ENCODE assay signal across 24 mouse cellular contexts in the genomic region with DNA sequence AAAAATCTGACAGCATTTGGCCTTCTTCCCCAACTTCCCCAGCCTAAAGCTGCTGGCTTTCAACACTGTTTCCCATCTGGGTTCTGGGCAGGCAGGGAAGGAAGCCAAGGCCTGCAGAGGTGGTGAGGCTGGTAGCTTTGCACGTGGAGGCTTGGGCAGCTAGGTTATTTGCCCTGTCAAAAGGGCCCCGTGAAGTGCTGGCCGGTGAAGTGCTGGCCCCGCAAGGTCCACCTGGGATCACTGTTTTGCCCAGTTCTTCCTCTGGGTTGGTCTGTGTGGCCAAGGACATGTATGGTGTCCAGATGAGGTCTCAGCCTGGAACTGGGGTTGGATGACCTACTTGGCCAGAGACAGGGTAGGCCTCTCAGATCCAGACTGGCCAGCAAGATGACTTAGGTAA. TPM values are rescaled to one million over a fixed set of nuclear protein-coding genes. Genes with fewer than 3 reads are reported as not detected.
DNase-seq lines count a peak whose midpoint lies in the region; ATAC-seq and TF ChIP-seq lines count a peak whose summit lies in the region.
"Had no signal": no experiment of that assay in that cellular context is flagged by ENCODE, and none has a peak within 500 bp of the region (broad histone marks: within the 10 kb centered on the region; RNA-seq: fewer than 3 reads in every experiment).

No protein-coding gene starts in this region.

- H3K4me3 ChIP-seq in embryonic facial prominence, embryonic 13.5 days = no peak overlapping the region
- no peak overlapping the region for H3K4me3 ChIP-seq in embryonic facial prominence, embryonic 10.5 days
- no peak overlapping the region; the same call in 1 of the 2 replicates for H3K4me3 ChIP-seq in heart, adult 2 months
- no peak overlapping the region for H3K4me3 ChIP-seq in heart, embryonic 10.5 days
- no peak overlapping the region for H3K4me3 ChIP-seq in spleen, adult 2 months (ENCODE audit: extremely low read depth, insufficient read depth, insufficient read length)
- H3K4me3 ChIP-seq: embryonic facial prominence, embryonic 12.5 days; erythroblast, embryonic 14.5 days; forebrain, embryonic 12.5 days; heart, embryonic 15.5 days; limb, embryonic 12.5 days; liver, embryonic 13.5 days had no signal

- no peak for TF ChIP-seq CTCF in heart, adult 2 months (IDR thresholded peaks at IDR 0.05)
- TF ChIP-seq CTCF in spleen, adult 2 months (IDR thresholded peaks at IDR 0.05; ENCODE audit: extremely low read depth, insufficient read depth, insufficient read length, insufficient replicate concordance) = no peak

- no peak overlapping the region for H3K27ac ChIP-seq in embryonic facial prominence, embryonic 13.5 days
- no peak overlapping the region for H3K27ac ChIP-seq in embryonic facial prominence, embryonic 10.5 days (replicated peaks)
- peak overlapping the region; percentile 70 for H3K27ac ChIP-seq in heart, adult 2 months
- H3K27ac ChIP-seq in heart, embryonic 10.5 days = no peak overlapping the region
- peak overlapping the region; percentile 23; the same call in 1 of the 2 replicates for H3K27ac ChIP-seq in spleen, adult 2 months (ENCODE audit: insufficient read depth, low read length)
- H3K27ac ChIP-seq: embryonic facial prominence, embryonic 12.5 days; forebrain, embryonic 12.5 days; heart, embryonic 15.5 days; hindbrain, embryonic 14.5 days; limb, embryonic 12.5 days; liver, embryonic 13.5 days; stomach, postnatal 0 days had no signal

- H3K27me3 ChIP-seq in embryonic facial prominence, embryonic 13.5 days = no peaks in the 10 kb centered on the region
- H3K27me3 ChIP-seq in embryonic facial prominence, embryonic 10.5 days (replicated peaks; ENCODE audit: low read depth, poor library complexity, severe bottlenecking) = no peaks in the 10 kb centered on the region
- no peaks in the 10 kb centered on the region for H3K27me3 ChIP-seq in heart, adult 2 months (ENCODE audit: control insufficient read depth, insufficient read depth, low read length)
- no peaks in the 10 kb centered on the region for H3K27me3 ChIP-seq in heart, embryonic 10.5 days (ENCODE audit: insufficient read depth, poor library complexity, severe bottlenecking)
- no peaks in the 10 kb centered on the region for H3K27me3 ChIP-seq in spleen, adult 2 months (ENCODE audit: control insufficient read depth, insufficient read depth, low read length)
- H3K27me3 ChIP-seq: embryonic facial prominence, embryonic 12.5 days; forebrain, embryonic 12.5 days; heart, embryonic 15.5 days; limb, embryonic 12.5 days; liver, embryonic 13.5 days had no signal

- DNase-seq in embryonic facial prominence, embryonic 10.5 days (ENCODE audit: low spot score) = no peak
- DNase-seq in heart, adult 2 months = peak in 1 of 2 experiments; percentile 67
- DNase-seq in heart, embryonic 10.5 days (ENCODE audit: low spot score) = no peak
- DNase-seq in spleen, adult 2 months (ENCODE audit: low read depth in 1 of 2, low spot score in 2 of 2) = no peak
- DNase-seq in spleen, postnatal 36 days (ENCODE audit: low spot score in 2 of 2) = no peak
- DNase-seq: cerebellum, adult 11-12 months; heart, postnatal 4 days; kidney, adult 18-20 months; kidney, postnatal 4 days; liver, embryonic 13.5 days; lung, adult 2 months; lung, postnatal 14 days had no signal

- intact Hi-C loops in heart, adult 2 months (cut with DNase I) = loop anchor here (5.0 kb wide), 4 partner anchors 38 to 88 kb away; a partner anchor contains a TSS

- H3K9me3 ChIP-seq in embryonic facial prominence, embryonic 13.5 days = no peaks in the 10 kb centered on the region
- H3K9me3 ChIP-seq in embryonic facial prominence, embryonic 10.5 days = no peaks in the 10 kb centered on the region
- no peaks in the 10 kb centered on the region for H3K9me3 ChIP-seq in heart, embryonic 10.5 days
- H3K9me3 ChIP-seq: embryonic facial prominence, embryonic 12.5 days; forebrain, embryonic 12.5 days; heart, embryonic 15.5 days; limb, embryonic 12.5 days; liver, embryonic 13.5 days had no signal

- 0 out of 2 replicates have a peak, but pooled peaks have one; percentile 24 for TF ChIP-seq EP300 in heart, adult 2 months (IDR thresholded peaks at IDR 0.05; ENCODE audit: insufficient read depth, low read depth, low read length)

- peaks cover 48% of the 10 kb centered on the region for H3K36me3 ChIP-seq in embryonic facial prominence, embryonic 13.5 days
- peaks cover 58% of the 10 kb centered on the region for H3K36me3 ChIP-seq in embryonic facial prominence, embryonic 10.5 days (replicated peaks)
- H3K36me3 ChIP-seq in heart, adult 2 months (ENCODE audit: control insufficient read depth, insufficient read depth, low read length) = no peaks in the 10 kb centered on the region
- peaks cover 47% of the 10 kb centered on the region for H3K36me3 ChIP-seq in heart, embryonic 10.5 days
- peaks cover 36% of the 10 kb centered on the region for H3K36me3 ChIP-seq in spleen, adult 2 months (ENCODE audit: control insufficient read depth, insufficient read depth, low read length)

- peaks cover 22% of the 10 kb centered on the region for H3K4me1 ChIP-seq in embryonic facial prominence, embryonic 13.5 days
- H3K4me1 ChIP-seq in embryonic facial prominence, embryonic 10.5 days = peaks cover 28% of the 10 kb centered on the region
- peaks cover 9% of the 10 kb centered on the region for H3K4me1 ChIP-seq in heart, adult 2 months (ENCODE audit: control insufficient read depth, insufficient read depth, low read length)
- H3K4me1 ChIP-seq in heart, embryonic 10.5 days = peaks cover 46% of the 10 kb centered on the region
- H3K4me1 ChIP-seq in spleen, adult 2 months (ENCODE audit: control insufficient read depth, insufficient read depth, insufficient read length) = peaks cover 19% of the 10 kb centered on the region

- H3K79me2 ChIP-seq in heart, adult 2 months (replicated peaks; ENCODE audit: control insufficient read depth, insufficient read depth, low read length) = peaks cover 5% of the 10 kb centered on the region

- ATAC-seq in embryonic facial prominence, embryonic 13.5 days (ENCODE audit: insufficient number of reproducible peaks, insufficient read depth, low FRiP score, low TSS enrichment, low read depth) = no peak
- ATAC-seq in granulocyte monocyte progenitor cell, adult 5-6 weeks (replicated peaks; ENCODE audit: poor library complexity, severe bottlenecking) = no peak
- ATAC-seq: inflammation-experienced regulatory T-cells, adult 6 months had no signal

- H3K9ac ChIP-seq in embryonic facial prominence, embryonic 13.5 days = peak overlapping the region; percentile 46; the same call in 1 of the 2 replicates
- H3K9ac ChIP-seq in heart, adult 2 months (ENCODE audit: low read depth, low read length) = no peak overlapping the region
- H3K9ac ChIP-seq: embryonic facial prominence, embryonic 12.5 days; forebrain, embryonic 12.5 days; heart, embryonic 15.5 days; hindbrain, embryonic 14.5 days; limb, embryonic 12.5 days; liver, embryonic 13.5 days had no signal

- 90% methylated on average over 4 of the region's 4 CpGs for WGBS in embryonic facial prominence, embryonic 13.5 days
- WGBS in embryonic facial prominence, embryonic 10.5 days = 91% methylated on average over 4 of the region's 4 CpGs
- 60% methylated on average over 4 of the region's 4 CpGs for WGBS in heart, adult 2 months
- 97% methylated on average over 4 of the region's 4 CpGs for WGBS in heart, embryonic 10.5 days
- 81% methylated on average over 4 of the region's 4 CpGs for WGBS in spleen, adult 2 months

- TF ChIP-seq POLR2A in heart, adult 2 months (IDR thresholded peaks at IDR 0.05; ENCODE audit: insufficient read depth, low read depth, low read length) = no peak
- TF ChIP-seq POLR2A in spleen, adult 2 months (IDR thresholded peaks at IDR 0.05; ENCODE audit: low read depth, low read length) = no peak

- H3K4me2 ChIP-seq in embryonic facial prominence, embryonic 13.5 days = no peak overlapping the region
- H3K4me2 ChIP-seq: embryonic facial prominence, embryonic 12.5 days; forebrain, embryonic 12.5 days; heart, embryonic 15.5 days; hindbrain, embryonic 14.5 days; limb, embryonic 12.5 days; liver, embryonic 13.5 days; midbrain, embryonic 11.5 days had no signal

RNA-seq across cellular contexts. Expression of a gene that starts 7.0 kb away (rescaled TPM):
- polyA plus RNA-seq in embryonic facial prominence, embryonic 13.5 days (2015; fragmentation: Nextera tagmentation; extraction: Ambion mirVana) = 60.5 and 65.9 TPM in 2 replicates
- polyA plus RNA-seq in embryonic facial prominence, embryonic 10.5 days (2016; fragmentation: Nextera tagmentation; extraction: Ambion mirVana) = 69.5 and 74.7 TPM in 2 replicates
- 100 to 1,000 TPM; 182 to 219 TPM for total RNA-seq in heart, adult 2 months (2021)
- 251 and 268 TPM in 2 replicates for polyA plus RNA-seq in heart, adult 2 months (2012; rRNA removed)
- polyA plus RNA-seq in heart, embryonic 10.5 days (2016; fragmentation: Nextera tagmentation; extraction: Ambion mirVana) = 70.5 and 77.2 TPM in 2 replicates
- polyA plus RNA-seq in spleen, adult 2 months (2012; rRNA removed) = 90.9 and 93.3 TPM in 2 replicates
- 79.7 and 84.8 TPM in 2 replicates for total RNA-seq in granulocyte monocyte progenitor cell, adult 5-6 weeks (2014; fragmentation: Nextera tagmentation)
- 81.4 and 87.5 TPM in 2 replicates for total RNA-seq in granulocyte monocyte progenitor cell, adult 5-6 weeks (2017)

RNA-seq across cellular contexts. Expression of a gene that starts 10.4 kb away (rescaled TPM):
- 49.3 and 49.5 TPM in 2 replicates for polyA plus RNA-seq in embryonic facial prominence, embryonic 13.5 days (2015; fragmentation: Nextera tagmentation; extraction: Ambion mirVana)
- polyA plus RNA-seq in embryonic facial prominence, embryonic 10.5 days (2016; fragmentation: Nextera tagmentation; extraction: Ambion mirVana) = 50.2 and 54.1 TPM in 2 replicates
- 10 to 100 TPM; 10.8 to 12.1 TPM for total RNA-seq in heart, adult 2 months (2021)
- polyA plus RNA-seq in heart, adult 2 months (2012; rRNA removed) = 17.4 and 18.9 TPM in 2 replicates
- 36.4 and 45.0 TPM in 2 replicates for polyA plus RNA-seq in heart, embryonic 10.5 days (2016; fragmentation: Nextera tagmentation; extraction: Ambion mirVana)
- 87.4 and 95.8 TPM in 2 replicates for polyA plus RNA-seq in spleen, adult 2 months (2012; rRNA removed)
- total RNA-seq in granulocyte monocyte progenitor cell, adult 5-6 weeks (2014; fragmentation: Nextera tagmentation) = 34.1 and 42.6 TPM in 2 replicates
- total RNA-seq in granulocyte monocyte progenitor cell, adult 5-6 weeks (2017) = 12.5 and 23.4 TPM in 2 replicates

RNA-seq across cellular contexts. Expression of a gene that starts 12.4 kb away (rescaled TPM):
- not detected in 2 replicates for polyA plus RNA-seq in embryonic facial prominence, embryonic 13.5 days (2015; fragmentation: Nextera tagmentation; extraction: Ambion mirVana)
- polyA plus RNA-seq in embryonic facial prominence, embryonic 10.5 days (2016; fragmentation: Nextera tagmentation; extraction: Ambion mirVana) = not detected in 2 replicates
- under 1 TPM; 0.39 to 0.47 TPM for total RNA-seq in heart, adult 2 months (2021)
- 1.1 and 1.9 TPM in 2 replicates for polyA plus RNA-seq in heart, adult 2 months (2012; rRNA removed)
- not detected in 2 replicates for polyA plus RNA-seq in heart, embryonic 10.5 days (2016; fragmentation: Nextera tagmentation; extraction: Ambion mirVana)
- polyA plus RNA-seq in spleen, adult 2 months (2012; rRNA removed) = 65.3 and 90.7 TPM in 2 replicates
- total RNA-seq in granulocyte monocyte progenitor cell, adult 5-6 weeks (2014; fragmentation: Nextera tagmentation) = 1.7 and 2.3 TPM in 2 replicates
- 0.30 and 0.46 TPM in 2 replicates for total RNA-seq in granulocyte monocyte progenitor cell, adult 5-6 weeks (2017)
- polyA plus RNA-seq: C2C12; embryonic facial prominence, embryonic 12.5 days; forebrain, embryonic 12.5 days; limb, embryonic 12.5 days; midbrain, embryonic 11.5 days had no signal

RNA-seq across cellular contexts. Expression of a gene that starts 38.5 kb away (rescaled TPM):
- polyA plus RNA-seq in embryonic facial prominence, embryonic 13.5 days (2015; fragmentation: Nextera tagmentation; extraction: Ambion mirVana) = 97.7 and 108 TPM in 2 replicates
- polyA plus RNA-seq in embryonic facial prominence, embryonic 10.5 days (2016; fragmentation: Nextera tagmentation; extraction: Ambion mirVana) = 72.1 and 80.7 TPM in 2 replicates
- total RNA-seq in heart, adult 2 months (2021) = 100 to 1,000 TPM; 438 to 443 TPM
- 382 and 470 TPM in 2 replicates for polyA plus RNA-seq in heart, adult 2 months (2012; rRNA removed)
- 96.9 and 120 TPM in 2 replicates for polyA plus RNA-seq in heart, embryonic 10.5 days (2016; fragmentation: Nextera tagmentation; extraction: Ambion mirVana)
- 29.6 and 39.5 TPM in 2 replicates for polyA plus RNA-seq in spleen, adult 2 months (2012; rRNA removed)
- 613 and 665 TPM in 2 replicates for total RNA-seq in granulocyte monocyte progenitor cell, adult 5-6 weeks (2014; fragmentation: Nextera tagmentation)
- 822 and 987 TPM in 2 replicates for total RNA-seq in granulocyte monocyte progenitor cell, adult 5-6 weeks (2017)

RNA-seq across cellular contexts. Expression of a gene that starts 39.2 kb away (rescaled TPM):
- polyA plus RNA-seq in embryonic facial prominence, embryonic 13.5 days (2015; fragmentation: Nextera tagmentation; extraction: Ambion mirVana) = 28.4 and 30.3 TPM in 2 replicates
- polyA plus RNA-seq in embryonic facial prominence, embryonic 10.5 days (2016; fragmentation: Nextera tagmentation; extraction: Ambion mirVana) = 28.4 and 28.8 TPM in 2 replicates
- total RNA-seq in heart, adult 2 months (2021) = 10 to 100 TPM; 35.1 to 37.0 TPM
- 30.5 and 61.6 TPM in 2 replicates for polyA plus RNA-seq in heart, adult 2 months (2012; rRNA removed)
- 21.6 and 25.5 TPM in 2 replicates for polyA plus RNA-seq in heart, embryonic 10.5 days (2016; fragmentation: Nextera tagmentation; extraction: Ambion mirVana)
- 41.3 and 53.3 TPM in 2 replicates for polyA plus RNA-seq in spleen, adult 2 months (2012; rRNA removed)
- 59.4 and 68.2 TPM in 2 replicates for total RNA-seq in granulocyte monocyte progenitor cell, adult 5-6 weeks (2014; fragmentation: Nextera tagmentation)
- total RNA-seq in granulocyte monocyte progenitor cell, adult 5-6 weeks (2017) = 68.6 and 86.0 TPM in 2 replicates

Comparison
In these comparisons a context has a peak if more than half of its experiments do, and no peak if none do; other contexts are left out.
1. H3K27ac ChIP-seq: peak in heart, adult 2 months (single experiment) and spleen, adult 2 months (single experiment); none in embryonic facial prominence, embryonic 13.5 days (single experiment), embryonic facial prominence, embryonic 10.5 days (single experiment) and heart, embryonic 10.5 days (single experiment).
2. RNA of a gene that starts 12.4 kb away (polyA plus RNA-seq): 65.3 to 90.7 TPM in spleen, adult 2 months; 1.1 to 1.9 TPM in heart, adult 2 months, not detected in embryonic facial prominence, embryonic 13.5 days, not detected in embryonic facial prominence, embryonic 10.5 days and not detected in heart, embryonic 10.5 days; every median in the first group is over 10 times any median in the second.